Mouse (Mus musculus): Measurements from ENCODE around the gene Krt84. TPM values are rescaled to one million over a fixed set of nuclear protein-coding genes. Genes with fewer than 3 reads are reported as not detected.

Krt84 gene
- polyA plus RNA-seq, 1 experiment from 2014 or later, result not detected

DNA sequence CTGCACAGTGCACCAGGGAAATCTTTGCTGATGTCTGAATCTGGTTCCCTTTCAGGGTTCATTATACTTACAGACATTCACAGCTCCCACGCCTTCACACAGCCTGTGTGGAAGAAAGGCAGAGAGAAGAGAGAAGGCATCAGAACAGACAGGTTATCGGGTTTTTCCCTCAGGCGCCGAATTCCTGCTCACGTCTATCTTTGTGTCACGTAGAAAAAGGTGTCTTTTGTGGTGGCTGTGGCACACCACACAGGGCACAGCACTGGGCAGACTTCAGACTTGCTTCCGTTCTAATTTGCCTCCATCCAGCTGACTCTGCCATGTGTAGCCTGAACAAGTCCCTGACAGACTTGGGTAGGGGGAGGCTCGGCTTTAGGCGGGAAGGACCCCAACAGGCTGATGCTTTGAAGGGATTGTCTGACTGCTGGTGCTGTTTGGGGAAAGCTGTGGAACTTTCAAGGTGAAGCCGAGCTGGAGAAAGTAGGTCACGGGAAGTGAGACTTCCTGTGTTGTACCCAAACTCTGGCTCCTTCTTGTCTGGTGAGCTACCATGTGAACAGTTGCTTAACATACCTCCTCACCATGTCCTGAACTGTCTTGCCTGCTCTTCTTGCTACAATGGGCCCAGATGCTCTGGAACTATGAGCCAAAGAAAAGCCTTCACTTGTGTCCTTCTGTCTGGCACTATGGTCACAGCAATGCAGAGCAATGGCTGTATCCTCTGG is 46.5 kb downstream of the Krt84 start:
- Histone ChIP-seq H3K27ac (ENCODE audit: low read depth, low read length) (no peak overlapping the region), H3K9me3 (ENCODE audit: control insufficient read depth, low read length) (no peaks in the 10 kb centered on the region), H3K27me3 (replicated peaks; ENCODE audit: control insufficient read depth, insufficient read depth, low read length) (no peaks in the 10 kb centered on the region), H3K9ac (ENCODE audit: low read depth, low read length) (no peak overlapping the region), H3K36me3 (ENCODE audit: control insufficient read depth, insufficient read depth, low read length) (no peaks in the 10 kb centered on the region), H3K4me2 (no peak overlapping the region), H3K4me1 (replicated peaks; ENCODE audit: control insufficient read depth, insufficient read depth, low read length) (no peaks in the 10 kb centered on the region), H3K4me3 (ENCODE audit: low read depth, low read length) (no peak overlapping the region)
- DNase-seq (ENCODE audit: low spot score) (no peak), ATAC-seq (replicated peaks; ENCODE audit: low FRiP score) (no peak)
- 73% methylated on average over 11 of the region's 11 CpGs for WGBS

DNA sequence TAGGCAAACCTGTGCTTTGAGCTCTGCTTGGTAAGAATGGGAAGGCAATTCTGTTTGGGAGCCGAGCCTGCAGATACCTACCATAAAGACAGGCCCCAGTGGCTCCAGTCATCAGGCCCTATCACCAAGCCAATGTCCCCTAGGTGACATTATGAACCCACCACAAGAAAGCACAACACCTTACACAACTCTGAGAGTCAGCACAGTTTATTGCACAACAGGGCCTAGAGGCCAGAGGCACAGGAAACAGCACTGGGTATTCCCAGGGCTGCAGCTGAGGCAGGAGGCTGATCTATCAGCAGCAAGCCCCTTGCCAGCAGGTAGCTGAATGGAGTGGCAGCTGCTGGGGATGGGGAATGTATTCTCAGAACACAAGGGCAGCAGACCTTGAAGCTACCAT is 47.7 kb downstream of the Krt84 start:
- DNase-seq (ENCODE audit: low spot score), result no peak
- Histone ChIP-seq H3K4me1 (replicated peaks; ENCODE audit: control insufficient read depth, insufficient read depth, low read length) (no peaks in the 10 kb centered on the region), H3K27me3 (replicated peaks; ENCODE audit: control insufficient read depth, insufficient read depth, low read length) (peaks cover under 1% of the 10 kb centered on the region; the same call in 1 of the 2 replicates), H3K9ac (ENCODE audit: low read depth, low read length) (no peak overlapping the region), H3K4me3 (ENCODE audit: low read depth, low read length) (no peak overlapping the region), H3K27ac (ENCODE audit: low read depth, low read length) (no peak overlapping the region), H3K9me3 (ENCODE audit: control insufficient read depth, low read length) (no peaks in the 10 kb centered on the region), H3K4me2 (no peak overlapping the region), H3K36me3 (ENCODE audit: control insufficient read depth, insufficient read depth, low read length) (no peaks in the 10 kb centered on the region)
- ATAC-seq (replicated peaks; ENCODE audit: low FRiP score), result no peak
- 57% methylated on average over 1 of the region's 1 CpGs for WGBS

DNA sequence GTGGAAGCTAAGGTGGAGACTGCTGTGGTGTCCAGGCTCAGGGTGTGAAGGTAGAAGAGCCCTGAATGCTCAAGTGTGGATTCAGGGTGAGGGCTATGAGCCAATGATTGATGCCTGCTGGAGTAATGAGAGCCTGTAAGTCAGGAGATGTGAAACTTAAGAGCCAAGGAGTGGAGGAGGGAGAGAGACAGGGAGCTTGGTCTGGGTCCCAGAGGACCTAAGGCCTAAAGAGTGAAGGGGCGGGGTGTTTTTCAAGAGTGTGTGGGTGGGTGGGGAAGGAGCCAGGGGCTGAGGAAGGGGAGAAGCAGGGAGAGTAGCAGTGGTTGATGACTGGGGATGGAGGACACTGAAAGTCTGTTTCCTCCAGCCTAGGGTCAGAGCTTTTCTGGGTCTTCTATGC is 49.0 kb downstream of the Krt84 start:
- Histone ChIP-seq H3K4me1 (replicated peaks; ENCODE audit: control insufficient read depth, insufficient read depth, low read length) (no peaks in the 10 kb centered on the region), H3K27ac (ENCODE audit: low read depth, low read length) (no peak overlapping the region), H3K27me3 (replicated peaks; ENCODE audit: control insufficient read depth, insufficient read depth, low read length) (peaks cover 13% of the 10 kb centered on the region), H3K4me3 (ENCODE audit: low read depth, low read length) (no peak overlapping the region), H3K9ac (ENCODE audit: low read depth, low read length) (no peak overlapping the region), H3K4me2 (no peak overlapping the region), H3K36me3 (ENCODE audit: control insufficient read depth, insufficient read depth, low read length) (no peaks in the 10 kb centered on the region), H3K9me3 (ENCODE audit: control insufficient read depth, low read length) (no peaks in the 10 kb centered on the region)
- WGBS, result 77% methylated on average over 1 of the region's 1 CpGs
- ATAC-seq (replicated peaks; ENCODE audit: low FRiP score) (no peak), DNase-seq (ENCODE audit: low spot score) (no peak)

DNA sequence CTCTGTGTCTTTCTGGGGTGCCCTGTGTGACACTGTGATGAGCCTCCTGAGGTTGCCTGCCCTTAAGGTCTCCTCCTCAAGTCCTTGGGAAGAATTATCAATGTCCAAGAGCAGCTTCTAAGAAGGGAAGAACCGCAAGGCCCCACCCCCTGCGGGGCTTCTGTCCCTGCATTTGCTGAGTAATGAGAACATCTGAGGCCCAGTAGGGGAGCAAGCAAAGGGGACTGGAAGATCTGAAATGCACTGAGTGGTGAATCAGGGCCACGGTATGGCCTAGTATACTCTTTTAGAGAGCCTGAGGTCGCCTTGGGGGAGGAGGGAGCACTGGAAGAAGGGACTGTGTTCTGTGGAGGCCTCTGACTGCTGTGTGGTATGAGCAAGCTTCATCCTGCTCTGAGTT is 50.6 kb downstream of the Krt84 start:
- Histone ChIP-seq H3K4me3 (ENCODE audit: low read depth, low read length) (no peak overlapping the region), H3K9me3 (ENCODE audit: control insufficient read depth, low read length) (no peaks in the 10 kb centered on the region), H3K4me1 (replicated peaks; ENCODE audit: control insufficient read depth, insufficient read depth, low read length) (no peaks in the 10 kb centered on the region), H3K9ac (ENCODE audit: low read depth, low read length) (no peak overlapping the region), H3K27ac (ENCODE audit: low read depth, low read length) (no peak overlapping the region), H3K4me2 (no peak overlapping the region), H3K36me3 (ENCODE audit: control insufficient read depth, insufficient read depth, low read length) (no peaks in the 10 kb centered on the region), H3K27me3 (replicated peaks; ENCODE audit: control insufficient read depth, insufficient read depth, low read length) (peaks cover 21% of the 10 kb centered on the region)
- WGBS, result 34% methylated on average over 4 of the region's 4 CpGs
- DNase-seq (ENCODE audit: low spot score) (no peak), ATAC-seq (replicated peaks; ENCODE audit: low FRiP score) (no peak)

DNA sequence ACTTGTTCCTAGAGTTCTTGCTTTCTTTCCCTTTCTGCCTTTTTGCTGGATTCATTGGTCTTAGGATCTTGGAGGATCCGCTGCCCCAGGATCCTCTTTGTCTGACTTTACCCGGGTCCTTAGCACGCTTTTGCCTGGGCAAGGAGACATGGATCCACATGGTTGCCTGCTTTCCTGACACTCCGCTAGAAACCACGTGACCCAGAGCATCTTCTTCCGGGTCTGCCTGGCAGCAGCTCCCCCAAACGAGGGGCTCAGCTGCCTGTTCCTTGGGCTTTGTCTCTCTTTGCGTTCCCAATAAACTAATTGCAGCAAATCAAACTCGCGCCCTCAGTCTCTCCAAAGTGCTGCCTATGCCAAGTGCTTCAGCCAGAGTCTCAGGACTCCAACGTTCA is 53.0 kb downstream of the Krt84 start:
- H3K27me3 ChIP-seq (replicated peaks; ENCODE audit: control insufficient read depth, insufficient read depth, low read length), result peaks cover 21% of the 10 kb centered on the region
- no peak for ATAC-seq (replicated peaks; ENCODE audit: low FRiP score)

DNA sequence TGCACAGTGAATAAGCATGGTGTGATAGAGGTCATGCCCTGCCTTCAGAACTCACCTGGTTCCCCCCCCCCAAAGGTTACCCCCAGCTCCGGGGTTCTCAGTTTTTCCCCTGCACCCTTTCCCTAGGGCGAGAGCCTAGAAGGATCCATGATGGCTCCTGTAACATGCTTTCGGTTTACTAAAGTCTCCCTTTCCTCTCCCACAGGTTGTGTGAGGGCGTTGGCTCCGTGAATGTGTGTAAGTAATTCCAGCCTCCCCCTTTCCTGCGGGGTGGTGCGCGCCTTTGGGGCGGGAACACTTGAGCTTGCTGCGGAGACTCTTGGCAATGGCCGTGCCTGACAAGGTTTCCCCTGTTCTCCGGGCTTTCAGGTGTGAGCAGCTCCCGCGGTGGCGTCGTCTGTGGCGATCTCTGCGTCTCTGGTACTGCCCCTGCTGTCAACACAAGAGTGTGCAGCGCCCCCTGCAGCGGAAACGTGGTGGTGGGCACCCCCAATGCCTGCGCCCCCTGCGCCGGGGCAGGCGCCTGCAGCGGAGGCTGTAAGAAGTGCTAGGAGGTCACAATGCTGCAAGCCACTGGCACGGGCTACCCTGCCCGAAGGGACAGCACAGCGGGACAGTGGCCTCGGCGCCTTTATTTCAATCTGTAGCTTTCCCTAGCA is 53.5 kb downstream of the Krt84 start:
- Histone ChIP-seq H3K9me3 (ENCODE audit: control insufficient read depth, low read length) (no peaks in the 10 kb centered on the region), H3K4me2 (peak overlapping the region; percentile 46), H3K9ac (ENCODE audit: low read depth, low read length) (no peak overlapping the region), H3K4me3 (ENCODE audit: low read depth, low read length) (peak overlapping the region; percentile 8), H3K27ac (ENCODE audit: low read depth, low read length) (no peak overlapping the region), H3K27me3 (replicated peaks; ENCODE audit: control insufficient read depth, insufficient read depth, low read length) (peaks cover 21% of the 10 kb centered on the region), H3K36me3 (ENCODE audit: control insufficient read depth, insufficient read depth, low read length) (no peaks in the 10 kb centered on the region), H3K4me1 (replicated peaks; ENCODE audit: control insufficient read depth, insufficient read depth, low read length) (no peaks in the 10 kb centered on the region)
- no peak for ATAC-seq (replicated peaks; ENCODE audit: low FRiP score)
- WGBS, result 12% methylated on average over 31 of the region's 31 CpGs
- DNase-seq (ENCODE audit: low spot score), result peak; percentile 38

More for the DNA sequence above, 53.0 kb downstream of the Krt84 start:
- Histone ChIP-seq H3K9ac (ENCODE audit: low read depth, low read length) (no peak overlapping the region), H3K4me3 (ENCODE audit: low read depth, low read length) (no peak overlapping the region; the same call in 1 of the 2 replicates), H3K9me3 (ENCODE audit: control insufficient read depth, low read length) (no peaks in the 10 kb centered on the region), H3K27ac (ENCODE audit: low read depth, low read length) (no peak overlapping the region), H3K36me3 (ENCODE audit: control insufficient read depth, insufficient read depth, low read length) (no peaks in the 10 kb centered on the region), H3K4me2 (peak overlapping the region; percentile 46), H3K4me1 (replicated peaks; ENCODE audit: control insufficient read depth, insufficient read depth, low read length) (no peaks in the 10 kb centered on the region)
- no peak for DNase-seq (ENCODE audit: low spot score)
- 35% methylated on average over 11 of the region's 11 CpGs for WGBS

Small RNA genes lying within 50 kb of the gene (microRNA-seq; reads per million reads assigned to microRNA genes)
- not detected for gene Gm44393 (ENCODE audit: borderline number of aligned reads)
- not detected for gene Gm44460 (ENCODE audit: borderline number of aligned reads)

Other genes starting within 250 kb of the Krt84 start
- 52.6 and 54.9 TPM in 2 replicates for gene Atg101, start 248.5 kb downstream of the Krt84 start, polyA plus RNA-seq (2014; fragmentation: Nextera tagmentation; extraction: Ambion mirVana)
- gene 6030408B16Rik, start 239.6 kb downstream of the Krt84 start, polyA plus RNA-seq (2014; fragmentation: Nextera tagmentation; extraction: Ambion mirVana), result 0.58 and 0.94 TPM in 2 replicates
- gene Krt80, start 162.7 kb downstream of the Krt84 start, polyA plus RNA-seq (2014; fragmentation: Nextera tagmentation; extraction: Ambion mirVana), result 0.23 TPM in 1 of 2 replicates, not detected in the other
- gene Krt7, start 121.8 kb downstream of the Krt84 start, polyA plus RNA-seq (2014; fragmentation: Nextera tagmentation; extraction: Ambion mirVana), result 13.3 and 13.9 TPM in 2 replicates
- not detected in 2 replicates for gene Krt87, start 94.0 kb downstream of the Krt84 start, polyA plus RNA-seq (2014; fragmentation: Nextera tagmentation; extraction: Ambion mirVana)
- gene Krt88, start 85.1 kb downstream of the Krt84 start, polyA plus RNA-seq (2014; fragmentation: Nextera tagmentation; extraction: Ambion mirVana), result not detected in 2 replicates
- gene Krt81, start 69.1 kb downstream of the Krt84 start, polyA plus RNA-seq (2014; fragmentation: Nextera tagmentation; extraction: Ambion mirVana), result not detected in 2 replicates
- not detected in 2 replicates for gene Krt86, start 59.3 kb downstream of the Krt84 start, polyA plus RNA-seq (2014; fragmentation: Nextera tagmentation; extraction: Ambion mirVana)
- not detected in 2 replicates for gene Krt83, start 41.3 kb downstream of the Krt84 start, polyA plus RNA-seq (2014; fragmentation: Nextera tagmentation; extraction: Ambion mirVana)
- not detected in 2 replicates for gene Gm49425, start 15.6 kb downstream of the Krt84 start, polyA plus RNA-seq (2014; fragmentation: Nextera tagmentation; extraction: Ambion mirVana)
- gene Krt82, start 17.8 kb upstream of the Krt84 start, polyA plus RNA-seq (2014; fragmentation: Nextera tagmentation; extraction: Ambion mirVana), result not detected in 2 replicates
- gene Krt90, start 30.1 kb upstream of the Krt84 start, polyA plus RNA-seq (2014; fragmentation: Nextera tagmentation; extraction: Ambion mirVana), result 0.06 and 0.08 TPM in 2 replicates
- not detected in 2 replicates for gene Krt75, start 41.1 kb upstream of the Krt84 start, polyA plus RNA-seq (2014; fragmentation: Nextera tagmentation; extraction: Ambion mirVana)
- not detected in 2 replicates for gene Gm5414, start 95.4 kb upstream of the Krt84 start, polyA plus RNA-seq (2014; fragmentation: Nextera tagmentation; extraction: Ambion mirVana)
- not detected in 2 replicates for gene Gm5478, start 114.6 kb upstream of the Krt84 start, polyA plus RNA-seq (2014; fragmentation: Nextera tagmentation; extraction: Ambion mirVana)
- not detected in 2 replicates for gene Krt6b, start 147.5 kb upstream of the Krt84 start, polyA plus RNA-seq (2014; fragmentation: Nextera tagmentation; extraction: Ambion mirVana)
- gene Krt6a, start 161.5 kb upstream of the Krt84 start, polyA plus RNA-seq (2014; fragmentation: Nextera tagmentation; extraction: Ambion mirVana), result not detected in 2 replicates
- gene Krt5, start 180.1 kb upstream of the Krt84 start, polyA plus RNA-seq (2014; fragmentation: Nextera tagmentation; extraction: Ambion mirVana), result 0.48 and 0.63 TPM in 2 replicates
- not detected in 2 replicates for gene Krt71, start 210.3 kb upstream of the Krt84 start, polyA plus RNA-seq (2014; fragmentation: Nextera tagmentation; extraction: Ambion mirVana)